Mouse (Mus musculus): ENCODE data around the gene Fam114a2.

DNA sequence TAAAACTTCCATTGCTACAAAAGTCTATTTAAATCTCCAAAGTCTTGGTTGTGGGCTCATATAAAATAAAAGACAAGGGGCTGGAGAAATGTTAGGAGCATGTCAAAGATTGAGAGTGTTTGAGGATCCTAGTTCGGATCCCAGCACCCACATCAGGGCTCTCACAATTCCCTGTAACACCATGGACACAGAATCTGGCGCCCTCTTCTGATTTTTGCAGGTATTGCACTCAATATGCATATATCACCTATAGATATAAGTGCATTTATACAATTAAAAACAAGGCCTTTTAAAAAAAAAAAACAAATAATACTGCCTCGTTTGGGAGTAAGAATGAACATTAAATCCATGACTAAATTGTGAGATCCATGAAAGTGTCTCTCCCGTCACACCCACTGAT is 49.7 kb downstream of the Fam114a2 start:
- no peak for TF ChIP-seq POLR2A (IDR thresholded peaks at IDR 0.05; ENCODE audit: extremely low read depth, insufficient read depth, low read length)
- no peak for TF ChIP-seq CTCF (IDR thresholded peaks at IDR 0.05; ENCODE audit: low read depth, low read length)
